15 mouse cellular contexts compared by ENCODE assay signal in the genomic region with DNA sequence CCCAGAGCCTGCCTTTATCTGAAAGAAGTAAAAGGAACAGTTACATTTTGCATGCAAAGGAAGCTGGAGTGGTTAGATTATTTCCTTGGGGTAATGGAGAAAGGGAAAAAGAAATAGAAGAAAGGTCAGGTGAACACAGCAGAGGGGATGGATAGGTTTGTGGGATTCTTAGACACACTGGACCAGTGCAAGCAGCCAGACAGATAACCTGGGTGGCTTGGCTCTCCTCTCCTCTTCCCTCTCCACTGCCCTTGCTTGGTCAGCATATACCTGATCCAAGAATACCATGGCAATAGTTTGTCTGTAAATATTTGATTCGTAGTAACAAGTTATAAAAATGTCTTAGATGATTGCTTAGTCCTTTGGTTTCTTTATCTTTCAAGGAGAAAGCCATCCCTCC. TPM values are rescaled to one million over a fixed set of nuclear protein-coding genes. Genes with fewer than 3 reads are reported as not detected.
DNase-seq lines count a peak whose midpoint lies in the region; ATAC-seq and TF ChIP-seq lines count a peak whose summit lies in the region.
"Had no signal": no experiment of that assay in that cellular context is flagged by ENCODE, and none has a peak within 500 bp of the region (broad histone marks: within the 10 kb centered on the region; RNA-seq: fewer than 3 reads in every experiment).

No protein-coding gene starts in this region.

- no peak overlapping the region for H3K9ac ChIP-seq in forebrain, embryonic 11.5 days (ENCODE audit: low read length)
- H3K9ac ChIP-seq in limb, embryonic 13.5 days = no peak overlapping the region
- H3K9ac ChIP-seq in forebrain, embryonic 15.5 days (replicated peaks) = no peak overlapping the region
- no peak overlapping the region for H3K9ac ChIP-seq in midbrain, postnatal 0 days (replicated peaks; ENCODE audit: low read length, poor library complexity, severe bottlenecking)
- H3K9ac ChIP-seq: heart, embryonic 15.5 days; limb, embryonic 15.5 days; lung, embryonic 14.5 days had no signal

- no peaks in the 10 kb centered on the region for H3K36me3 ChIP-seq in forebrain, embryonic 11.5 days (ENCODE audit: control insufficient read depth, insufficient read depth, low read length)
- H3K36me3 ChIP-seq in forebrain, embryonic 10.5 days (replicated peaks) = no peaks in the 10 kb centered on the region
- H3K36me3 ChIP-seq in limb, embryonic 13.5 days = no peaks in the 10 kb centered on the region
- no peaks in the 10 kb centered on the region for H3K36me3 ChIP-seq in limb, embryonic 10.5 days
- H3K36me3 ChIP-seq in forebrain, embryonic 15.5 days = no peaks in the 10 kb centered on the region
- H3K36me3 ChIP-seq in midbrain, postnatal 0 days (ENCODE audit: insufficient read depth, low read length) = no peaks in the 10 kb centered on the region
- H3K36me3 ChIP-seq: heart, embryonic 15.5 days; limb, embryonic 15.5 days had no signal

- H3K4me3 ChIP-seq in forebrain, embryonic 11.5 days (ENCODE audit: low read depth, low read length) = no peak overlapping the region
- no peak overlapping the region for H3K4me3 ChIP-seq in forebrain, embryonic 10.5 days
- no peak overlapping the region for H3K4me3 ChIP-seq in limb, embryonic 13.5 days
- H3K4me3 ChIP-seq in limb, embryonic 10.5 days = no peak overlapping the region
- H3K4me3 ChIP-seq in forebrain, embryonic 15.5 days = peak overlapping the region; percentile 27
- no peak overlapping the region; the same call in 1 of the 2 replicates for H3K4me3 ChIP-seq in midbrain, postnatal 0 days (ENCODE audit: low read depth, low read length)
- H3K4me3 ChIP-seq: heart, embryonic 15.5 days had no signal

- no peak for ATAC-seq in forebrain, embryonic 11.5 days (replicated peaks; ENCODE audit: low FRiP score)
- ATAC-seq in limb, embryonic 13.5 days (ENCODE audit: low FRiP score, low read depth) = peak; percentile 32; the same call in 1 of the 2 replicates
- ATAC-seq in forebrain, embryonic 15.5 days (replicated peaks) = no peak; the same call in 1 of the 2 replicates
- ATAC-seq in midbrain, postnatal 0 days (ENCODE audit: low FRiP score) = peak; percentile 20; the same call in 1 of the 2 replicates
- ATAC-seq: inflammation-experienced regulatory T-cells, adult 6 months had no signal

- no peak overlapping the region for H3K27ac ChIP-seq in forebrain, embryonic 11.5 days (ENCODE audit: low read depth, low read length)
- no peak overlapping the region for H3K27ac ChIP-seq in forebrain, embryonic 10.5 days
- no peak overlapping the region; the same call in 1 of the 2 replicates for H3K27ac ChIP-seq in limb, embryonic 13.5 days
- H3K27ac ChIP-seq in limb, embryonic 10.5 days = no peak overlapping the region
- no peak overlapping the region for H3K27ac ChIP-seq in forebrain, embryonic 15.5 days (replicated peaks)
- H3K27ac ChIP-seq in midbrain, postnatal 0 days (ENCODE audit: low read depth, low read length) = no peak overlapping the region; the same call in 1 of the 2 replicates
- H3K27ac ChIP-seq: heart, embryonic 15.5 days had no signal

- no peaks in the 10 kb centered on the region for H3K9me3 ChIP-seq in forebrain, embryonic 11.5 days (ENCODE audit: control insufficient read depth, low read length)
- no peaks in the 10 kb centered on the region for H3K9me3 ChIP-seq in forebrain, embryonic 10.5 days
- no peaks in the 10 kb centered on the region for H3K9me3 ChIP-seq in limb, embryonic 13.5 days
- no peaks in the 10 kb centered on the region for H3K9me3 ChIP-seq in limb, embryonic 10.5 days (replicated peaks)
- H3K9me3 ChIP-seq in forebrain, embryonic 15.5 days = no peaks in the 10 kb centered on the region
- H3K9me3 ChIP-seq in midbrain, postnatal 0 days (ENCODE audit: low read length) = no peaks in the 10 kb centered on the region
- H3K9me3 ChIP-seq: heart, embryonic 15.5 days; limb, embryonic 15.5 days had no signal

- WGBS in forebrain, embryonic 11.5 days = 92% methylated on average over 1 of the region's 1 CpGs
- 75% methylated on average over 1 of the region's 1 CpGs for WGBS in forebrain, embryonic 10.5 days
- 85% methylated on average over 1 of the region's 1 CpGs for WGBS in limb, embryonic 13.5 days
- WGBS in limb, embryonic 10.5 days = 88% methylated on average over 1 of the region's 1 CpGs
- WGBS in forebrain, embryonic 15.5 days = 80% methylated on average over 1 of the region's 1 CpGs
- WGBS in midbrain, postnatal 0 days = 66% methylated on average over 1 of the region's 1 CpGs

- DNase-seq in forebrain, embryonic 11.5 days (ENCODE audit: low spot score) = no peak
- no peak for DNase-seq in forebrain, embryonic 10.5 days (ENCODE audit: extremely low spot score, low spot score)
- no peak for DNase-seq in limb, embryonic 10.5 days (ENCODE audit: low spot score)
- DNase-seq in midbrain, postnatal 0 days (ENCODE audit: low spot score) = no peak
- no peak for DNase-seq in adipocyte (ENCODE audit: low spot score)
- no peak for DNase-seq in thymus, postnatal 4 days
- DNase-seq: adrenal gland, adult 8-10 months; cerebellum, postnatal 10 days; kidney, postnatal 36 days had no signal

- no peaks in the 10 kb centered on the region for H3K27me3 ChIP-seq in forebrain, embryonic 11.5 days (ENCODE audit: control insufficient read depth, insufficient read depth, low read length)
- peaks cover 5% of the 10 kb centered on the region; the same call in 1 of the 2 replicates for H3K27me3 ChIP-seq in forebrain, embryonic 10.5 days (ENCODE audit: poor library complexity, severe bottlenecking)
- peaks cover 14% of the 10 kb centered on the region for H3K27me3 ChIP-seq in limb, embryonic 13.5 days
- H3K27me3 ChIP-seq in limb, embryonic 10.5 days (ENCODE audit: low read depth, poor library complexity, severe bottlenecking) = no peaks in the 10 kb centered on the region
- H3K27me3 ChIP-seq in forebrain, embryonic 15.5 days = no peaks in the 10 kb centered on the region
- H3K27me3 ChIP-seq in midbrain, postnatal 0 days (ENCODE audit: insufficient read depth, low read length) = no peaks in the 10 kb centered on the region
- H3K27me3 ChIP-seq: heart, embryonic 15.5 days; limb, embryonic 15.5 days had no signal

- no peak for TF ChIP-seq CTCF in midbrain, postnatal 0 days (IDR thresholded peaks at IDR 0.05)

- no peaks in the 10 kb centered on the region for H3K4me1 ChIP-seq in forebrain, embryonic 11.5 days (replicated peaks; ENCODE audit: control insufficient read depth, insufficient read depth, low read length)
- H3K4me1 ChIP-seq in forebrain, embryonic 10.5 days = peaks cover 13% of the 10 kb centered on the region
- H3K4me1 ChIP-seq in limb, embryonic 13.5 days = peaks cover 13% of the 10 kb centered on the region
- H3K4me1 ChIP-seq in limb, embryonic 10.5 days = no peaks in the 10 kb centered on the region
- peaks cover 11% of the 10 kb centered on the region for H3K4me1 ChIP-seq in forebrain, embryonic 15.5 days
- 0 out of 2 replicates have a peak, but pooled peaks cover 2% of the 10 kb centered on the region for H3K4me1 ChIP-seq in midbrain, postnatal 0 days (ENCODE audit: insufficient read depth, low read length)
- H3K4me1 ChIP-seq: heart, embryonic 15.5 days had no signal

- H3K4me2 ChIP-seq in forebrain, embryonic 11.5 days (ENCODE audit: low read depth, low read length, severe bottlenecking) = peak overlapping the region; percentile 48
- peak overlapping the region; percentile 59 for H3K4me2 ChIP-seq in limb, embryonic 13.5 days (replicated peaks)
- H3K4me2 ChIP-seq in forebrain, embryonic 15.5 days (replicated peaks) = peak overlapping the region; percentile 50
- peak overlapping the region; percentile 51; the same call in 1 of the 2 replicates for H3K4me2 ChIP-seq in midbrain, postnatal 0 days (ENCODE audit: low read depth, low read length, poor library complexity, severe bottlenecking)

RNA-seq across cellular contexts. Expression of gene Slc30a5, which starts 59.9 kb away (rescaled TPM):
- 47.1 and 47.3 TPM in 2 replicates for polyA plus RNA-seq in forebrain, embryonic 11.5 days (2014; fragmentation: Nextera tagmentation; extraction: Ambion mirVana)
- polyA plus RNA-seq in forebrain, embryonic 10.5 days (2016; fragmentation: Nextera tagmentation; extraction: Ambion mirVana) = 37.0 and 38.5 TPM in 2 replicates
- 54.1 and 57.2 TPM in 2 replicates for polyA plus RNA-seq in limb, embryonic 13.5 days (2015; fragmentation: Nextera tagmentation; extraction: Ambion mirVana)
- 44.8 and 45.2 TPM in 2 replicates for polyA plus RNA-seq in limb, embryonic 10.5 days (2016; fragmentation: Nextera tagmentation; extraction: Ambion mirVana)
- polyA plus RNA-seq in forebrain, embryonic 15.5 days (2015; fragmentation: Nextera tagmentation; extraction: Ambion mirVana) = 36.3 and 36.6 TPM in 2 replicates
- 41.7 and 48.6 TPM in 2 replicates for total RNA-seq in midbrain, postnatal 0 days (2014; rRNA removed)
- polyA plus RNA-seq in midbrain, postnatal 0 days (2015; fragmentation: Nextera tagmentation; extraction: Ambion mirVana) = 21.7 and 22.3 TPM in 2 replicates

Comparison
In these comparisons a context has a peak if more than half of its experiments do, and no peak if none do; other contexts are left out.
1. ATAC-seq: peak in limb, embryonic 13.5 days (single experiment) and midbrain, postnatal 0 days (single experiment); none in forebrain, embryonic 11.5 days (single experiment) and forebrain, embryonic 15.5 days (single experiment).
2. Peak in every context shown above with its lines, with median percentiles within 50 percentile points of each other: H3K4me2 ChIP-seq.